Mouse (Mus musculus): ENCODE results near the gene Bicdl2.

GRCm38 (mm10) chr17:23620351-23620750 is 40.0 kb upstream of the Bicdl2 start:
- no peak for TF ChIP-seq GATA1 (IDR thresholded peaks at IDR 0.05; ENCODE audit: borderline replicate concordance, low read length)
- no peak for TF ChIP-seq FLI1 (IDR thresholded peaks at IDR 0.05; ENCODE audit: low read length)

Data from megakaryocyte, embryonic 14.5 days (primary cell).